Mouse (Mus musculus) c-Kit-positive CD71-positive TER-119-positive erythroid progenitor cells, embryonic 14.5 days (primary cell): Measurements from ENCODE around the gene Kank2.

ENCODE experiments used
- DNase-seq: peaks from one replicate; pipeline ENCODE4 v3.0.0-alpha.2; 2013; ENCODE audit warnings: low spot score

Gene Kank2

DNA sequence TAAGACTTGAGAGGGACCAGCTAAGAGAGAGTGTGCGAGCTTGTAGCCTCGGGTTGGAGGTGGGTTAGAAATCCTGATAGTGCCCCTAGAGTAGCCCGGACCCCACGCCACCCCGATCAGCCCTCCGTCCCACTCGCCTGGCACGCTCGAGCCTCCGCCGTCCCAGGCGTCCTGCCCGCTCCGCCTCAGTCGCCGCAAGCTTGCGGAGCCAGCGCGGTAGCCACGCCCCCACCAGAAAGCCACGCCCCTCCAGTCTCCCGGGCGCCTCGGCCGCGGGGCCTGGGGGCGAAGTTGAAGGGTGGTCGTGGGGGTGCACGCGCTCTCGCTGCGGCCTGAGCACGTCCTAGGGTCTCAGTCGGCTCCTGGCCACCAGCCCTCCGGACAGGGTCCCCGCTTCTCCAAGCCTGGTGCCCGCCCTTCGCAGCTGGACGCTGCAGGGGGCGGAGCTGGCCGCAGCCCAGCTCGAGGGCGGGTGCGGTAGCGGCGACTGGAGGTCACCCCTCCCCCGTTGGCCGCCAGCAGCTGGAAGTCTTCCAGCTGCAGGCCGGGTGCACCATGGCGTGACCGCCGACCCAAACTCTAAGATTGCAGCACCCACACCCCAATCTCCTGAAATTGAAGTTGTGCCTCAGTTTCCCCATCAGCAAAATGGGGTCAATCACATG lies at the start of gene Kank2:
Kank2 (minus strand) TSS at position 400 of the 665 bp plus-strand sequence.
- peak; percentile 50 for DNase-seq

DNA sequence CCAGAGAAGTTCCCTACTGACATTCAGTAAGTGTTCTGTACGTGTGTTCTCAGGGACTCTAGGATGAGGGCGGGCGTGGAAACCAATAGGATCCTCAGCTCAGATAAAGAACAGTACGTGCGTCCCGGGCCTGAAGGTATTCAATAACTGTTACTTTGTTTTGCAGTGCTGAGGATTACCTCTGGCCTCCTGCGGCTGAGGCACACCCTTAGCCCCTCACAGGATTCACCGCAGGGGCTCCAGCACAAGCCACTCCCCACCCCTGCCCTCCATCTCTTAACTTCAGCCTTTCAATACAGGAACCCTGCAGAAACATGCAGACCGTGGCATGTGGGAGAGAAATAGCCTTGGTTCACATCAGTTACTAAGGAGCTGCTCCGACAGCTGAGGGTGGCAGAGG lies 49.4 kb upstream of the Kank2 start:
- DNase-seq, result no peak

DNA sequence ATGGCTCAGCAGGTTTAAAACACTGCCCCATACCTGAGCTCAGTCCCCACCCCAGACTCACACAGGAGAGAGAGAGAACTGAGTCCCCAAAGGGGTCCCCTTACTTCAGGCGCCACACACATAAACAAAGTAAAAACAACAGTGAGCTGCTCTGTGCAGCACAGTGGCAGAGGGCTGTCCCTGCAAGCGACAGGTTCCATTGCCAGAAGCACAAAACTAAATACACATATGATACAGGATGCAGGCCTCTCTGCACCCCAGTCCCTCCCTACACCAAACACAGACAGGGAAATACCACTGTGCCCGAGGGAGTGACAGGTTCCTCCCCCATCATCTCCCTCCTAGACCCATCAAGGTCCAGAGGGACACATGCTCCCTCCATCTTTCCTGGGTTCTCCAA lies 48.9 kb upstream of the Kank2 start:
- DNase-seq, result no peak

DNA sequence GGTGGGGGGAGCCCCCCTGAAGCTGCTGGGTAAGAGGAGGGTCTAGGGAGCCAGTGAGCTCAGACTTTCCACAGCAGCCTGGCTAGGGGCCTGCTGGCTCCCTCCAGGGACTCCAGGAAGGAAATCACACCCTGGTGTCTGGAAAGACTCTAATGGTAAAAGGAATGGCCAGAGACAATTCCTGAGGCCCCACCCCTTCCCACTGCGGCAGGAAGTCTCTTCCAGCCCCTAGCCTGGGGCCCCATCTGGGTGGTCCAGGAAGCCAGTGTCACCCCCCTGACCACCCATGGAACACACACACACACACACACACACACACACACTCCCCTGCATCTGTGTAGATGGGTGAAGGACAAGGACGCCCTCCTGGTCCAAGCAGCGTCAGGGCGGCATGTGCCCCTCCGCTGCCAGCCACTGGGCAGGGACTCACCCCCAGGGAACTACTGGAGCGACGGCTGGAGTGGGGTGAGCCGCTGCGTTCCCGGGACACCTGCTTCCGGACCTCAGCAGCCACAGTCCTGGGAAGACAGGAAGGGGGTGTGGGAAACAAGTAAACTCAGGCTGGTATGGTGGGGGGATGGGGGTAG lies 48.3 kb upstream of the Kank2 start:
- no peak for DNase-seq

DNA sequence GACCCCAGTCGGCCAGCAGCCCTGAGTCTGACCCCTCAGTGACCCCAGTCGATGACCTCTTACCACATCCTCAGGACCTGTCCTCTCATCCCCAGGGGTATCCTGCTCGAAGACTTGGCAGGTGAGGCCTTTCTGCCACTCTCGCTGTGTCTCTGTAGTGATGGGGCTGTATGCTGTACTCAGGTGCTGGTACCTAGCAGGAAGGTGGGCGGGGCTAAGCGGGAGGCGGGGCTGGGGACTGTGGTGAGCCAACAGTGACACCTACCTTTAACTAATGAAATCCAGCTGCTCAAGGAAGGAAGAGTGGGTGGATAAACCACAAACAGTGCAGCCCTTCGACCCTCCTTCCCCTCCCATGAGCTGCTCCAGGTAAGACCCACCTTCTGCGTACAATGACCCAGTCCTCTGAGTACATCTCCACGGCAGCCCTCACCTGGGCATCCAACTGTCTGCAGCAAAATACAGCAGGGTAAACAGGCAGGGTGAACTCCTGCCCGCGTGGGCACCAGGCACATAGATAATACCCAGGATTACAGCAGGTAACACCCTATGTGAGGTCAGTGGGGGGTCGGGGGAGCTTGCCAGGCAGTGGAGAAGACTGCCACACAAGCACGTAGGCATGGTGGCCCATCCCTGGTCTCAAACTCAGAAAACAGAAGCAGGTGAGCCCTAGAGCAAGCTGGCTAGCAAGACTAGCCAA lies 47.0 kb upstream of the Kank2 start:
- DNase-seq, result no peak

DNA sequence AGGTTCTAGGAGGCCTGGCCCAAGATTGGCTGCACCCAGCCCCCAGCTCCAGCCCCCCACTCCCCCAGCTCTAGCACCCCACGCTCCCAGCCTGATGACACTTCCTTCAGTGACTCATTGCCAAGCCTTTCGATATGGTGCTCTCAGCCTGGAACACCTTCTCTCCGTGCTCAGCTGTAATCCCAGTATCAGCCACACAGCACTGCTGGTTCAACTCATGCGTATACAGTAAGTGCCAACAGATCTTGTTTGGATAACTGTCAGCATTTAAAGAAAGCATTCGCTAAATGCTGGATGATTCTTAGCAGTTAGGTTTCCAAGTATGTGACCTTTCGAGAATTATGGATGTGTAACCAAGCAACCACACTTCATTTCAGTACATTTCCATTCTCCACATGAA lies 44.5 kb upstream of the Kank2 start:
- DNase-seq, result no peak

DNA sequence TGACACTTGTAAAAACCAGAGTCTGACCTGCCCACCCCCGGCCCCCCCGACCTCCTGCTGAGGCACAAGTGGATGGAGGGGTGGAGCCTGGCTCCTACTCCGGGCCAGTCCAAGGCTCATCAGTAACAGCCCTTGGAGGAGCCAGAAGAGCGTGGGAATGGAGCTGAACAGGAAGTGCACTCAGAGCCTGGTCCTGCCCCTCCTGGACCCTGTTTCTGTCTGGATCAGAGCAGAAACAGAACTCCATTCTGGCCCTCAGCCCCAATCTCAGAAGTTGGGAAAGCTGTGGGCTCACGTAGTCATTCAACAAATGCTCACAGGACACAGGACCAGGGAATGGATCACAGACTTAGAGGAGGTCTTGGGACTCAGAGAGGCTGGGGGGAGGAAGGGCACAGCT lies 43.8 kb upstream of the Kank2 start:
- no peak for DNase-seq

DNA sequence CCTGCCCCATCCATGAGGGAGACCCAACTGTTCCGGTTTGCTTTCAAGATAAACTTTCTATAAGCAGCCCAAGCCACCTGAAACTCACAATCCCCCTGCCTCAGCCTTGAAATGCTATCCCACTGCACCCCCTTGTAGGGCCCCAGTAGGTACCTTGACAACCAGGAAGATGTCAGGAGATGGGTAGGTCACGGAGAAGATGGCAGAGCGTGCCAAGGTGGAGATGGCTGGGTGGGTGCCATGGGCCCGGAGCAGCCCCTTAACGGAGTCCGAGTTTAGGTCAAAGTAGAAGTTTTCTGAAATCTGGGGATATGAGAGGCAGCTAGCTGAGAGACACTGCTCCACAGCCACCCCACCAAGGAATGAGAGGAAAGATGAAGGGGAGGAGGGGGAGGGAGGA lies 42.8 kb upstream of the Kank2 start:
- DNase-seq, result no peak

DNA sequence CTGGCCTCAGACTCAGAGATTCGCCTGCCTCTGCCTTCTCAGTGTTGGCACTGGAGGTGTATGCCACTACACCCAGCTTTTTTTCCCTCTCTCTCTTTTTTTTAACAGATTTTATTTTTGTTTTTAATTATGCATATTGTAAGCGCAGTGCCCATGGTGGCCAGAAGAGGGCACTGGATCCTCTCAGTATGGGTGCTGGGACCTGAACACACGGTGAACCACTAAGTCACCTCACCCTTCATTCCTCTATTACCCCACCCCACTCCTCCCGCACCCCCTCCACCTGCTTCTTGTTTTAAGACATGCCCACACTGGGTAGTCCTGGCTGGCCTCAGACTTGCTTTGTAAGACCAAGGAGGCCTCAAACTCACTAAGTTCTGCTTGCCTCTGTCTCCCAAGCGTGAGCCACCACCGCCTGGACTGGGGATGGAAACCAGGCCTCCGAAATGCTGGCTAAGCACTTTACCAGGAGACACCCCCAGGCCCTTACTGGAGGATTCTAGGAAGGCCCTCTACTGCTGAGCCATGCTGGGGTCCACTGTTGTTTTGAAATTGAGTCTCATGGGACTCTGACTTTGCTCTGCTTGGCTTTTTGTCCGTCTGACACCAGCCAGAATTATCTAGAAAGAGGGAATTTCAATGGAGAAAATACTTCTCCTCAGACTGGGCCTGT lies 41.7 kb upstream of the Kank2 start:
- DNase-seq, result peak; percentile 47

DNA sequence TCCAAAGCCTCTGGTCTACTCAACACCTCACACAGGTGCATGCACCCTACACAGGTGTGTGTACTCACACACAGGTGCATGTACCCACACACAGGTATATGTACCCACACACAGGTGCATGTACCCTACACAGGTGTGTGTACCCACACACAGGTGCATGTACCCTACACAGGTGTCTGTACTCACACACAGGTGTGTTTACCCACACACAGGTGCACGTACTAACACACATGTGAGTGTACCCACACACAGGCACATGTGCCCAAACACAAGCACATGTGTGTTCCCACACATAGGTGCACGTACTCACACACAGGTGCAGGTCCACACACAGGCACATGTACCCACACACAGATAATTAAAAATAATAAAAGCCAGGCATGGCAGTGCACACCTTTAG lies 39.1 kb upstream of the Kank2 start:
- DNase-seq, result no peak

DNA sequence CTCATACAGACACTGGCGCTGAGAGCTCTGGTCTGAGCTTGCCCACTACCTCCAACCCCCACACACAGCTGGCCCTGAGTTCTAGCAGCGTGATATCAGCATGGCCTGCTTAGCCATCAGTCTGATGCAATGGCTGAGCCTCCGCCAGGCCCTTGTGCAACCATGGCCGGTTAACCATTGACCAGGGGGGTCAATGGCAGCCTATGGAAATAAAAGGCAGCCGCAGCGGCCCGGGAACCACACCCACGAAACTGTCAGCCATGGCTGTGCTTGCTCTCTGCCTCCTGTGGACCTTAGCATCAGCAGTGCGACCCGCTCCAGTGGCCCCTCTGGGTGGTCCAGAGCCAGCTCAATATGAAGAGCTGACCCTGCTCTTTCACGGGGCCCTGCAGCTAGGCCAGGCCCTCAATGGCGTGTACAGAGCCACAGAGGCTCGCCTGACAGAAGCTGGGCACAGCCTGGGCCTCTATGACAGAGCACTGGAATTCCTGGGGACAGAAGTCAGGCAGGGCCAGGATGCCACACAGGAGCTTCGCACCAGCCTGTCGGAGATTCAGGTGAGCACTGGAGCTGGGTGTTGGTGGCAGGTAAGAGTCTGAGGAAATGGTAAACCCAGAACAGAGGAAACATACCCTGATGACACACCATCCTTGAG lies 36.8 kb upstream of the Kank2 start, which contains the start of gene Angptl8:
Angptl8 (plus strand) TSS at position 253 of the 655 bp plus-strand sequence.
- DNase-seq, result no peak

DNA sequence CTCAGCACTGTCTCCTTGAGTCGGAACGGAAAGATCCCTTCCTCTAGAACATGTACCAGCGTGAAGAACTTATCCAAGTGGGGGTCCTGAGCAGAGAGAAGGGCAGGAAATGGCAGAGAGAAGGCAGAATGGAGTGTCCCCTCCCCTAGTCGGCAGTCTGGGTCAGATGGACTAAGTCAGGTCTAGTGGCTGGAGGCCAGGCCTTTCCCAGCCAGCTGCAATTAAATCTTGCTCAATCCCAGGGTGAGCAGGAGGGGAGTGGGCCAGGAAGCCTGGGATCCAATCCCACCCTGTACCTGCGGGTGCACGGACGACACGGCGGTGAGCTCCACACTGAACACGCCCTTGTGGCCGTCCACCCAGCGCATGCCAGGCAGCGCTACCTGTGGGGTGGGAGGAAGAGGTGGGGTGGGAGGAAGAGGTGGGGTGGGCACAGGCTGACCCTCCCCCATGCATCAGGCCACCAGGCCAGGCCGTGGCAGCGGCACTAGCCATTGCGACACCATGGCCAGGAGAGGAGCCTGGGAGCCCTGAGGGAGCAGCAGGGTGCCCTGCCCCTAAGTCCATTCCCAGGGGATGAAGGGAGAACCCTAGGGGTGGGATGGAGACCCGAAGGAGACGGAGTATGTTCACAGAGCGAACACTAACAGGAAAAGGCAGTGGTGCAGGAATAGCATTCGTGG lies 33.2 kb upstream of the Kank2 start:
- no peak for DNase-seq

DNA sequence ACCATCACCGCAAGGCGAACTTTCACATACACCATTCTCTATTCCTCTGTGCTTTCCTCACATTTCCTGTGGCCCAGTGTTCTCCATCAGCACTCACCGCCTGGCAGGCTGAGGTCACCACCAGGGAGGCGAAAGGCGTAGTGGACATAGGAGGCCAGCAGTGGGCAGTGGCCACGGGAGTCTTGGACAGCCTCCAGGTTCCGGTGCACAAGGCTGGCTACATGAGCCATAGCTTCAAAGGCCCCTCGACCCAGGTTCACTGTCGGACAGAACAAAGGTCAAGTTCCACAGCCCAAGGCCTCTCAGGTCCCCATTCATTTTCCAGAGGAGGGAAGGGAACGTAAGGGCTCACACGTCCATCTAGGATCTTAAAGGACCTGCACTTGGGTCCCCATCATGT lies 32.4 kb upstream of the Kank2 start:
- no peak for DNase-seq

DNA sequence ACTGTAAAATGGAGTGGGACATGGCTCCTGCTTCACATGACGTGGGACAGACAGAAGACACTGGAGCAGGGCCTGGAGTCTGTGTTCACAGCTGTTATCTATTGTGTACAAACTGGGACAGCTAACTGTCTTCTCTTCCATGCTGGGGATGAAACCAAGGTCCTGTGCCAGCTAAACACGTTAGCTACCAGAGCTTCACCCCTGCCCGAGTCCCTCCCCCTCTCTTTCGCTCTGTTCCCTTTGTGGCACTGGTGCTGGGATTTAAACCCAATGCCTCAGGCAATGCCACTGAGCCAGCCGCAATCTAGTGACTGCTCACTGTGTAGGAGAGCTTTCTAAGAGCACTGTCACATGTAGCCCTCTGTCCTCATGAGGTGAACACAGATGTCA lies 31.9 kb upstream of the Kank2 start:
- no peak for DNase-seq

DNA sequence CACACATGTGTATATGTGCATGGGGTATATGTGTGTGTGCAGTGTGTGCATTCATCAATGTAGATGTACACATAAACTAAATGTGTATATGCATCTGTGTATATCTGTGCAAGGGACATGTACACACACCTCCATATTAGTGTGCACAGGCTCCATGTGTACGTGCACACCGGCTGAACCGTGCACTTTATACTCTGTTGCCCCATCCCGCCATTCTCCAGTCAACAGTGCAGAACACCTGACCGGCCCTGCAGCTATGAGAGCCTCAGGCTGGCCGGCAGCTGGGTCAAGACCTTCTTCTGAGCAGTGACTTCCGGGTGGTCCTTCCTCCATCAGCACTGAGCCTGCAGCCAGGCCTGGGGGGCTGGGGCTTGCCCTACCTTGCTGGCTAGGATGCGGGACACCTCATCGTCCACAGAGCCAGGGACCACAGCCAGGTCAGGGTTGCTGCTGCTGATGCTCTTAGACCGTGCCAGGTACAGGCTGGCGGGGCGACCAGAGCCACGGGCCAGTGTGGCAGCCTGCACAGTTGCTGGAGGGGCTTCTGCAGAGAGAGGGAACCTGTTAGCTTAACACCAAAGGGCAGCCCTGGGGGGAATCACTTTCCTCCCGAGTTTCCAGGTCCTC lies 31.4 kb upstream of the Kank2 start:
- no peak for DNase-seq

DNA sequence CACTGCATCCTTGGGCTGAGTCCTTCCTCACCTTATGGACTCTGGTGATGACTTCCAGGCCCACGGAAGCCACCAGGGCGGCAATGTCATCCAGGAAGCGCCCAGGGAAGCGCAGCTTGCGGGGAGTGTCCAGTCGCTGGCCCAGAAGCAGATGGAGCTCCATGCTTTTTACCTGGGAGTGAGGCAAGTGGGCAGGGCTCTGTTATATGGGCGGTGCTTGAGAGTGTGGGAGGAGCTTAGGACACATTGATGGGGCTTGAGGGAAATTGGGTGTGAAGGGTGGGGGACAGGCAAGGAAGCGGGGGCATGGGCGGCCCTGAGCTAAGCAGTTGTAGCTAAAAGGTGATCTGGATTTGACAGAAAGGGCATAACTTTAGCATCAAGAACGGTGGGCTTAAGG lies 25.8 kb upstream of the Kank2 start:
- DNase-seq, result no peak

DNA sequence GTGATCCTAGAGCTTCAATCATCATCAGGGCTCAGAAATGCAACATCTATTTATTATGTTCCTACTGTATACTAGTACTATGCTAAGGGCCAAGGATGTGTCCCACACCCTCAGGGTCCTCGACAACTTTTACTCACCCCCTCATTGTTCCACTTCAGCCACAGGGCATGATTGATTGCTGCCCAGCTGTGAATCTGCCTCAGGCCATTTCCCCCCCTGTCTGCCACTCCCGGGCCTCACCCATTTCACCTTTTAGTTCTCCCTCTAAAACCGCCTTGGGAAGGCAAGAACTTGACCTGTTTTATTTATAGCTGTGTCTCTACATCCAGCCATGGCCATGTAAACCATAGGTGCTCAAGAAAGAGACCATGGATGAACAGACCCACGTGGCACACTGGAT lies 25.4 kb upstream of the Kank2 start:
- no peak for DNase-seq

DNA sequence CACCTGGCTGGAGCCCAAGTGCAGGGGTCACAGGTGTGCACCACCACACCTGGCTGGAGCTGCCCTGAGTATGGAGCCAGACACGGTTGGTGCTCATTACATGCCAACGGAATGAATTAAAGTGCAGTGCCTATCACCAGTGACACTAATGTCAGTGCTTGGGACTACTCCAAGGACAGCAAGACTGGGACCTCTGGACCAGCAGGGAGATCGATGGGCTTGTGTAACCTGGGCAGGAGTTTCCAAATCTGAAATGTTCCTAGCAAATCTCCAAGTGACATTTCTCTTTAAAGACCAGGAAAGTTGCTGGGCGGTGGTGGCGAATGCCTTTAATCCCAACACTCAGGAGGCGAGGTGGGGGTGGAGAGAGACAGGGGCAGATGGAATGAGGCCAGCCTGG lies 24.1 kb upstream of the Kank2 start:
- no peak for DNase-seq

DNA sequence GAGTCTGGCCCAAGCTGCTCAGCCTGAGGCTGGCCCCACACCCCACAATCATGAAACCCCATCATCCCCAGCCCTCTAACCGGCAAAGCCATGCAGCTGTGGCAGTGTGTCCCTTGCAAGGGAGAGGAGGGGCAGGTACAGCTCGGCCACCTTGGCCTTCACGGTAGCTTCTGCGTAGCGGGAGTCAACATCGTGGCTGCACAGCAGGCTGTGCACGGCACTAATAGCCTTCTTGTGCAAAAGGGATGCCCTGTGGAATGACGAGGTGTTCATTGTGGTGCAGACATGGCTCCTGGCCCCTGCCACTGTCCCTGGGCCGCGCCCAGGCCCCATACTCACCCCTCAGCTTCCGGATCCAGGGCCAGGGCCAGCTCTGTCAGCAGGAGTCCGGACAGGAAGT lies 21.6 kb upstream of the Kank2 start:
- DNase-seq, result no peak

DNA sequence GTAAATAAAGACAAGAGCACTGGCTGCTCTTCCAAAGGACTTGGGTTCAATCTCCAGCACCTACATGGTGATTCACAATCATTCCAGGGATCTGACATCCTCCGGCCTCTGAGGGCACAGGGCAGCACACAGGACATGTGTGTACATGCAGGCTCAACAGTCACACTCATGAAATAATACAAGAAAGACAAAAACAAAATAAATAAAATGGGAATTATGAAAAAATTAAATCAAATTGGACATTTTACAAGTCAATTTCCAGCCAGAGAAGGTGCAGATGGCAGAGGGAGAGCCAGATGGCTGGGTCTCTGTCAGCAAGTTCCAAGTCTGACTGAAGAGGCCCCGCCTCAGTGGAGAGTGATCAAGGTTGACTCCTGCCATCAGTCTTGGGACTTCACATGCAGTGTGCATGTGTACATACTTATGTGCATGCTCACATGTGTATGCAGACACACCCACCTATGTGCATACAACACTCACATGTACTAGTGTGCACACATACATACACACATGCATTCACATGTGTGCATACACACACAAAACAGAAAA lies 20.7 kb upstream of the Kank2 start:
- no peak for DNase-seq

DNA sequence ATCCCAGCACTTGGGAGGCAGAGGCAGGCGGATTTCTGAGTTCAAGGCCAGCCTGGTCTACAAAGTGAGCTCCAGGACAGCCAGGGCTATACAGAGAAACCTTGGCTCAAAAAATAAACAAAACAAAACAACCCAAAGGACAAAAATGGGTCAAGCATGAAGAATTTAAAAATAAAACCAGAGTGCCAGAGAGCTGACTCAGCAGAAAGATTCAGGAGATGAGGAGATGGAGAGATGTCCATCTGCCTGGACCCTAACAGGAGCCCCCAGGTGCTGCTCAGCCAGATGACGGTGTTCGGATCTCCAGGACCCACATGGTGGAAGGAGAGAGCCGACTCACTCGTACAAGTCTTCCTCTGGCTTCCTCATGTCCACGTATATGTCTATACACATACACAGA lies 20.0 kb upstream of the Kank2 start:
- DNase-seq, result no peak
